Mouse (Mus musculus) central nervous system, embryonic 14 days (tissue): Measurements from ENCODE around the gene Olfr1054. TPM values are rescaled to one million over a fixed set of nuclear protein-coding genes. Genes with fewer than 3 reads are reported as not detected.

ENCODE experiments used
- polyA plus RNA-seq: library from polyadenylated mRNA; depleted of rRNA; stranded (reverse); fragments of >200 nt; gene quantifications from 2 replicates; pipeline ENCODE4 v1.2.3, GENCODE M21; 2012; rRNA removed

Gene Olfr1054
- not detected in 2 replicates for polyA plus RNA-seq

GRCm38 (mm10) chr2:86335333-86335732 is at the start of gene Olfr1054:
Gene Olfr1054, minus strand, starts transcription at chr2:86335433.

DNA sequence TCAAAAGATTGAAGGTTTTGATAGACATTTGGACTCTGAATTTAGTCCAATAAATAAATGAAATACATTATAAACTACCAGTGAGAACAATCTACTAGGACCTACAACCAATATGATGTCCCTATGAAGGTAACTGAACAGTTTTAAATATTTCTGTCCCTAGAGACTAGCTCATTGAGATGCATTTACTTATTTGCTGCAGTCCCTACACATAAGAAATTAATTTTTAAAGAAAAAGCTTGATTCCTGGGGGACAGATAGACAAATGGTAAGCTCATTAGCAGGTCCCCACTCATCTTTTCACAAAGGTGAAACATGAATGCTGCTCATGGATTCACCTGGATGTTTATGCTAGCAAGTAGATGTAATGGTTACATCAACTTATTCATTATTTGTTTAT is 43.1 kb upstream of the Olfr1054 start, which contains the start of gene Olfr1057:
Gene Olfr1057 (minus strand): TSS at position 101 of the 400 bp plus-strand sequence.

DNA sequence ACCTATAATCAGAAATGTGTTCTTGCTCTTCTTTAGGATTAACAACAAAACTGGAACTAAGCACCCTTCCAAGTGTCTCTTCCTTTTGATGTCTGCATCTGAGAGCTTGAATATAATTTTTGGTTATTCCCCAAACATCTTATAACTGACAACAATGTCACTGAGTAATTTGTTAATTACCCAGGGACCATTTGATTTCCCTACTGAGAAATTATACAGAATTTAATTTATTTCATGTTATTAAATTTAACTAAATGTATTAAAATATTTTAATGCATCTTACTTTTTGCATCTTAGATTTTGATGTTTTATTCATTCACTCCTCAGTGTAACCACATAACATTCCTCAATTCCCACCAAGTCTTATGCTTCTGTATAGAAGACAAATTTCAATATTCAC is 27.1 kb upstream of the Olfr1054 start, which contains the start of gene Olfr1056:
Gene Olfr1056 (minus strand): TSS at position 101 of the 400 bp plus-strand sequence.

DNA sequence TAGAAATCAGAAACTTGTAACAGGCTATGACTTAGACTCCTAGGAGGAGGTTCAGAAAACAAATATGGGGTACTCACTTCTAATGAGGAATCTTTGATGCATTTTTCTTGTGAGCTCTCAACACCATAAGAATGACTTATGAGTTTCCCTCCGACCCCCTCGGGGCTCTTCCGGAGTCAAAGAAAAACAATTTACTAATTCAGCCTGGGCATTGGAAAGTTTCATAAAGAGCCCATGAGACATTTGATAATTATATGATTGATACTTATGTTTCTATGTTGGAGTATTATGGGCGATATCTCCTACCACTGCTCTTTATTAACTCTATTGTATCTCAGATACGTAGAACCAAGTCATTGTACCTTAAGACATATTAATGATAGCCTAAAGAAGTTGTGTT is 15.0 kb upstream of the Olfr1054 start, which contains the start of gene Olfr1055:
Gene Olfr1055 (minus strand): TSS at position 101 of the 400 bp plus-strand sequence.

GRCm38 (mm10) chr2:86315184-86315583 is 20.0 kb downstream of the Olfr1054 start, which contains the start of gene Olfr1053:
Gene Olfr1053, minus strand, starts transcription at chr2:86315284.

GRCm38 (mm10) chr2:86292155-86292554 is 43.1 kb downstream of the Olfr1054 start, which contains the start of gene Olfr1052:
Gene Olfr1052, plus strand, starts transcription at chr2:86292455.

Other genes starting within 250 kb of the Olfr1054 start
- not detected in 2 replicates for gene Olfr1037, start 248.0 kb downstream of the Olfr1054 start, polyA plus RNA-seq
- not detected in 2 replicates for gene Olfr1039, start 199.5 kb downstream of the Olfr1054 start, polyA plus RNA-seq
- gene Olfr1040, start 188.7 kb downstream of the Olfr1054 start, polyA plus RNA-seq: not detected in 2 replicates
- not detected in 2 replicates for gene Olfr1042, start 173.6 kb downstream of the Olfr1054 start, polyA plus RNA-seq
- gene Olfr1043, start 167.9 kb downstream of the Olfr1054 start, polyA plus RNA-seq: not detected in 2 replicates
- gene Olfr1044, start 157.6 kb downstream of the Olfr1054 start, polyA plus RNA-seq: not detected in 2 replicates
- not detected in 2 replicates for gene Olfr52, start 149.8 kb downstream of the Olfr1054 start, polyA plus RNA-seq
- gene Olfr1045, start 132.4 kb downstream of the Olfr1054 start, polyA plus RNA-seq: not detected in 2 replicates
- not detected in 2 replicates for gene Olfr1046, start 116.1 kb downstream of the Olfr1054 start, polyA plus RNA-seq
- gene Olfr1047, start 104.0 kb downstream of the Olfr1054 start, polyA plus RNA-seq: not detected in 2 replicates
- not detected in 2 replicates for gene Olfr1048, start 95.1 kb downstream of the Olfr1054 start, polyA plus RNA-seq
- gene Olfr1049, start 77.1 kb downstream of the Olfr1054 start, polyA plus RNA-seq: not detected in 2 replicates
- not detected in 2 replicates for gene Olfr1051, start 56.3 kb downstream of the Olfr1054 start, polyA plus RNA-seq
- not detected in 2 replicates for gene Olfr1052, start 43.0 kb downstream of the Olfr1054 start, polyA plus RNA-seq
- not detected in 2 replicates for gene Olfr1053, start 20.1 kb downstream of the Olfr1054 start, polyA plus RNA-seq
- gene Olfr1055, start 14.9 kb upstream of the Olfr1054 start, polyA plus RNA-seq: not detected in 2 replicates
- not detected in 2 replicates for gene Olfr1056, start 27.0 kb upstream of the Olfr1054 start, polyA plus RNA-seq
- gene Olfr1057, start 43.0 kb upstream of the Olfr1054 start, polyA plus RNA-seq: not detected in 2 replicates
- not detected in 2 replicates for gene Olfr1058, start 53.1 kb upstream of the Olfr1054 start, polyA plus RNA-seq
- gene Olfr1061, start 78.6 kb upstream of the Olfr1054 start, polyA plus RNA-seq: not detected in 2 replicates
- not detected in 2 replicates for gene Olfr1062, start 91.3 kb upstream of the Olfr1054 start, polyA plus RNA-seq
- not detected in 2 replicates for gene Olfr1065, start 115.2 kb upstream of the Olfr1054 start, polyA plus RNA-seq
- gene Olfr1066, start 120.8 kb upstream of the Olfr1054 start, polyA plus RNA-seq: not detected in 2 replicates
- gene Olfr228, start 152.0 kb upstream of the Olfr1054 start, polyA plus RNA-seq: not detected in 2 replicates
- gene Olfr1076, start 173.0 kb upstream of the Olfr1054 start, polyA plus RNA-seq: not detected in 2 replicates
- gene Olfr1079, start 207.0 kb upstream of the Olfr1054 start, polyA plus RNA-seq: not detected in 2 replicates
- not detected in 2 replicates for gene Olfr1080, start 222.8 kb upstream of the Olfr1054 start, polyA plus RNA-seq